Mouse (Mus musculus) layer of hippocampus, adult 9-10 months (tissue): ENCODE results near the gene Fam43b.
"Not testable (repeated sequence)": the region's sequence is repeated elsewhere in the genome, so short reads cannot be mapped to it uniquely, and the experiment has no call there.

Experiments
- DNase-seq: peaks from one replicate; pipeline ENCODE4 v3.0.0; 2022; ENCODE audit warnings: low spot score

Fam43b gene

GRCm38 (mm10) chr4:138395971-138396645 is at the start of gene Fam43b:
Gene Fam43b (minus strand): TSS chr4:138396528.
- DNase-seq = no peak

- DNase-seq = no peak
Observed at GRCm38 (mm10) chr4:138444941-138445340, 48.6 kb upstream of the Fam43b start.

DNA sequence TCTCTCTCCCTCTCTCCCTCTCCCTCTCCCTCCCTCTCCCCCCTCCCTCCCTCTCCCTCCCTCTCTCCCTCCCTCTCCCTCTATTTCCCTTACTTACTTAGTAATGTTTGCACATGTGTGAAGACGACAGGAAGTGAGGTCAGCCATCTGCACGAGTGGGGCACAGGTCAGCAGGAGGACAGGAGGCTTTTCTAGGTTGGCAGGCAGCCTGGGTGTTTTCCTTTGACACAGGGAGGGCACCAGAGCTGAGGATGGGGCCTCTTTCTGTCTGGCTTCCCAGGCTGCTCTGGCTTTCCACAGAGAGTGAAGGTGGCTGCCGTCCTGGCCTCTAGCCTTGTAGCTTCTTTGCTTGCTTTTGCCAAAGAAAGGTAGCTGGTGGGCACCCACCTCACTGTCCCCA is 43.7 kb upstream of the Fam43b start:
- DNase-seq = no peak

DNA sequence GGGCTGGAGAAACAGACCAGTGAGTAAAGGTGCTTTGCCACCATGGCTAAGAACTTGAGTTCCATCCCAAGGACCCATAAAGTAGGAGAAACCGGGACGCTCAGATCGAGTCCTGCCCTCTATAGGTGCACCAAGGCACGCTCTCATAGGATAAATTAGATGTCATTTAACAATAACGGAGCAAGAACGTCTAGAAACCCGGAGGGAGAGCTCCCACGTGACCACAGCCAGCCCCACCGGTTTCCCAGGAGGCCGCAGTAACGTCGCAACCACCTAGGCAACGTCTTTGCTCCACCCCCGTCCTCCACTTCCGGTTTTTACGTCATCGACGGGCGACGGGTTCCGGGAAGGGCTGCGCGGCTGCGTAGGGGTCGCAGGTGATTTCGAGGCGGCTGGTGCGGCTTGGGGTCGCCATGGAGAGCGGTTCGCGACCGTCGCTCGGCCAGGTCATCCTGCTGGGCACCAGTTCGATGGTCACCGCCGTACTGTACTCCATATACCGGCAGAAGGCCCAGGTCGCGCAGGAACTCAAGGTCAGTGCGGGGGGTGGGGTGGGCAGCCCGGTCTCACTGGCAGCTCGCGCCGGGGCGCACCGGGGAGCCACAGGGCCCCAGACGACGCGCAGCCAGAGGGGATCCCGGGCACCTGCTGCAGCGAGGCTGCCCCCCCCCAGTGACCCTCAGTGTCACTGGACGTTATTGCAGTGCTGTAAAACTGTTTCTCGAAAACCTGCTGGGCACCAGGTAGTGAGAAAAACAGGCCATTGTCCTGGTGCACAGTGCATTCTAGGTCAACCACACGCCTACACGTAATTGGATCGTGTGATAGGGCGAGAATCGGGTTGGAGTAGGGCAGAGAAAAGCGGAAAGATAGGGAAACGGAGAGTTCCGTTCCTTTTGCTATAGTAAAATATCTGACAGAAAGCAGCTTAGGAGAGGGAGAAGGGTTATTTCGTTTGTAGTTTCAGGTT is 38.3 kb upstream of the Fam43b start, which contains the start of gene Mul1:
TSS of gene Mul1 (plus strand) at position 325 of the 970 bp plus-strand sequence.
- DNase-seq = peak; percentile 86

DNA sequence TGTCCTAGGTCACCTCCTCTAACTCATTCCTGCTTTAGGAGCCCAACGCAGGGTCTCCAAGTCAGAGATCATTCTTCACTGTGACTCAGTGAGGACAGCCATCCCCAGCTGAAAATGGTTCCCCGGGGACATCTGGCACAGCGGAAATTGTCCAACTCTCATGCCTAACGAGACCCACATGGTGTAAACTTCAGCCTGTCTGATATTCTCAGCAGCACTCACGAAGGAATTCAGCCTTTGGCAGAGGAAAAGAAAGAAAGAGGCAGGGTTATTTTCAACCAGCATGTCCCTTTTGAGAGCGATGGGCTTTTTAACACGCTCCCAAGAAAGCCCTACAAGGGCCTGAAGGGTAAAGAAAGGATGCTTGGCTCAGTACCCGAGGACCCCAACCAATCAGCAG is 35.0 kb upstream of the Fam43b start:
- DNase-seq = no peak

DNA sequence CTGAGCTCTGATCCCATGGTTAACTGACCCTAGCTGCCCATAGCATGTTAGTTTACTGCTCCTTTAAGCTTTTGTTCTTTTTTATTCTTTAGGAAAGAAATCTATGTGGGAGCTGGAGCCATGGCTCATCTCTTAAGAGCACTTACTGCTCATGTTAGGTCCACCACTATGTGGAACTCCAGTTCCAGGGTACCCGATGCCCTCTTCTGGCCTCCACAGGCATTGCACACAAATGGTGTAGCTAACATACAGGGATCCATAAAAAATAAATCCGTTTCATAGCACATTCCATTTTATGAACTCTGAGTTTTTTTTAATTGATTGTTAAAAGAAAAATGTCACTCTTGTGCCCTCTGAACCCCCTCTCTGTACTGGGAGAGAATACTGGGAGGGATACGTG is 33.5 kb upstream of the Fam43b start:
- DNase-seq = no peak

GRCm38 (mm10) chr4:138426778-138427705 is 30.7 kb upstream of the Fam43b start:
- DNase-seq = peak; percentile 96

DNA sequence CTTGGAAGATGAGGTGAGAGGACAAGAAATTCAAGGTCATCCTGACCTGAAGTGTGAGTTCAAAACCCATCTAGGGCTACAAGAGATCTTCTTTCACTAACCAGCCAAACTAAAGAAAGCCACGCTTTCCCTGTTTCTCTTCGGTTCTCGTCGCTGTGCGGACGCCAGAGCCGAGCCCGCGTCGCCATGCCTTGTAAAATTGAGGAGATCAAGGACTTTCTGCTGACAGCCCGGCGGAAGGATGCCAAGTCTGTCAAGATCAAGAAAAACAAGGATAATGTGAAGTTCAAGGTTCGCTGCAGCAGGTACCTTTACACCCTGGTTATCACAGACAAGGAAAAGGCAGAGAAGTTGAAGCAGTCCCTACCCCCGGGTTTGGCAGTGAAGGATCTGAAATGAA is 29.3 kb upstream of the Fam43b start:
- not testable (repeated sequence) for DNase-seq

GRCm38 (mm10) chr4:138425028-138425427 is 28.7 kb upstream of the Fam43b start:
- DNase-seq = no peak

GRCm38 (mm10) chr4:138418340-138418957 is 22.1 kb upstream of the Fam43b start:
- DNase-seq = no peak

DNA sequence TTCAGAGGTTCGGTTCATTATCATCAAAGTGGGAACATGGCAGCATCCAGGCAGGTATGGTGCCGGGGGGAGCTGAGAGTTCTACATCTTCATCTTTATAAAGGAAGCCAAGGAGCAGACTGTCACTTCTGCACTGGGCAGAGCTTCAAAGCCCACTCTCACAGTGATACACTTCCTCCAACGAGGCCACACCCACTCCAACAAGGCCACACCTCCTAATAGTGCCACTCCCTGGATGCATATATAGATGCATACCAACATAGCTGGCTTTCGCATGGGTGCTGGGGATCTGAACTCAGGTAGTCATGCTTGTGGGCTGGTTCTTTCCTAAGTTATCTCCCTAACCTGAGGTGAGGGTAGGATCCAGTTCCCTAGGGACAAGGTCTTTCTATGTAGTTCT is 21.6 kb upstream of the Fam43b start:
- no peak for DNase-seq

DNA sequence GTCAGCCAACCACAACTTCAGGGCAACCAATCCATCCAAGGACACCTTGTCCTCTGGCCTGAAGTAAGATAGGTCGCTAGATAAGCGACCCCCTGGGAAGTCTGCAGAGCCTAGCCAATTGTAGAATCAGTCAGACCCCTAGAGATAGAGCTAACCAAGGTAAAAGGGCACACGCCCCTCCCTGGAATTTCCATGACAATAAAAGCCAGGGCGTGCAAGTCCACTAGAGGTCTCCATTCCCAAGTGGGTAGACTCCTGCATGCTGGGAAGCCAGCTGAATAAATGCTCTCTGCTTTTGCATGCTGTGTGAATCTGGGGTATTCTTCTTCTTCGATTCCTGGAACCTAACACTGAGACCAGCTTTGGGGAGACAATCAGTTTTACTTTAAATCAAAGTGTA is 20.1 kb upstream of the Fam43b start:
- no peak for DNase-seq

GRCm38 (mm10) chr4:138415991-138416390 is 19.7 kb upstream of the Fam43b start:
- DNase-seq = no peak

- no peak for DNase-seq
Observed at GRCm38 (mm10) chr4:138414725-138415124, 18.4 kb upstream of the Fam43b start.

GRCm38 (mm10) chr4:138411504-138412121 is 15.3 kb upstream of the Fam43b start:
- no peak for DNase-seq

DNA sequence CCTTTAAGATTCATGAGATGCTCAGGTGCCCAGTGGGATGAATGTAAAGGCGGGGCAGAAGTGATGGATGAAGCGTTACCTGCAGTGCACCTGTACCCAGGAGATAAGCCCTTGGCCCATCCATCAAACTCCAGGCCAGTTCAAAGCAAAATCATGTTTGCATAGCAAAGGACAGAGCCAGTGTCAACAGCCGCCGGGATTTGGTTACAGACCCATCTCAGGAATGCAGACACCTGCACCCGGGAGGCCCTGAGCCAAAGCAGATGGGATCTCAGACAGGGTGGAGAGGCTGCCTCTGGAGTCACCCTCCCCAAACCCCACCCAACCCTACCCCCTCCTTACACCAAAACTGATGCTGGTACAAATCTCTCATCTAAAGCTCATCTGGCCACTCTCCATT is 14.7 kb upstream of the Fam43b start:
- DNase-seq = no peak

GRCm38 (mm10) chr4:138407479-138408194 is 11.3 kb upstream of the Fam43b start:
- DNase-seq = no peak

- DNase-seq = no peak
Observed at GRCm38 (mm10) chr4:138404806-138405205, 8.5 kb upstream of the Fam43b start.

GRCm38 (mm10) chr4:138396711-138397110 is 383 bp upstream of the Fam43b start:
- DNase-seq = no peak
